Mouse (Mus musculus): ENCODE results near the gene Notch3. TPM values are rescaled to one million over a fixed set of nuclear protein-coding genes. Genes with fewer than 3 reads are reported as not detected.
"Not testable (repeated sequence)": the region's sequence is repeated elsewhere in the genome, so short reads cannot be mapped to it uniquely, and the experiment has no call there.

Gene Notch3
- polyA plus RNA-seq, 1 experiment: 7.2 TPM

- 3% methylated on average over 56 of the region's 56 CpGs for WGBS
- no peak for TF ChIP-seq CTCF (IDR thresholded peaks at IDR 0.05; ENCODE audit: control insufficient read depth, insufficient read depth, low read length)
- TF ChIP-seq POLR2A (IDR thresholded peaks at IDR 0.05; ENCODE audit: borderline replicate concordance, control insufficient read depth, low read depth, low read length): no peak; the same call in 1 of the 2 replicates
- Histone ChIP-seq H3K4me3 (replicated peaks; ENCODE audit: control insufficient read depth, low read depth, low read length) (peak overlapping the region; percentile 2), H3K27ac (ENCODE audit: control insufficient read depth, insufficient read depth, low read depth, low read length, poor library complexity) (no peak overlapping the region; the same call in 1 of the 2 replicates), H3K4me1 (ENCODE audit: control insufficient read depth, insufficient read depth, low read length) (0 out of 2 replicates have a peak, but pooled peaks cover 1% of the 10 kb centered on the region)
Observed at GRCm38 (mm10) chr17:32113523-32114421, 52.9 kb downstream of the Notch3 start.

DNA sequence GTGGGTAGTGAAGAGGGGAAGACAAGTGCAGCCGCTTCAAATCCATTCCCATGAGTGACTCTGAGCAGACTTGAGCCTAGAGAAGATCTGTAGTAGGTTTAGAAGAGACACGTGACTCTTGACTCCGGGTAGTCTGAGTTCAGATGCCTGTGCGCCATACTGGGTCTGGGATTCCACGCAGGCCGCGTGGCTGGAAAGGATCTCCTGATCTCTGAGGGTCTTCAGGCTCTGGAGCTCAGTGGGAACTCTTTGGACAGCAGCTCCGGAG lies 53.5 kb downstream of the Notch3 start:
- WGBS: 64% methylated on average over 8 of the region's 8 CpGs
- 0 out of 2 replicates have a peak, but pooled peaks cover 1% of the 10 kb centered on the region for H3K4me1 ChIP-seq (ENCODE audit: control insufficient read depth, insufficient read depth, low read length)
- H3K27ac ChIP-seq (ENCODE audit: control insufficient read depth, insufficient read depth, low read depth, low read length, poor library complexity): no peak overlapping the region; the same call in 1 of the 2 replicates
- TF ChIP-seq CTCF (IDR thresholded peaks at IDR 0.05; ENCODE audit: control insufficient read depth, insufficient read depth, low read length): no peak
- TF ChIP-seq POLR2A (IDR thresholded peaks at IDR 0.05; ENCODE audit: borderline replicate concordance, control insufficient read depth, low read depth, low read length): no peak
- no peak overlapping the region for H3K4me3 ChIP-seq (replicated peaks; ENCODE audit: control insufficient read depth, low read depth, low read length)

GRCm38 (mm10) chr17:32112434-32113254 lies 54.0 kb downstream of the Notch3 start:
- 74% methylated on average over 8 of the region's 8 CpGs for WGBS
- Histone ChIP-seq H3K4me1 (ENCODE audit: control insufficient read depth, insufficient read depth, low read length) (0 out of 2 replicates have a peak, but pooled peaks cover 1% of the 10 kb centered on the region), H3K27ac (ENCODE audit: control insufficient read depth, insufficient read depth, low read depth, low read length, poor library complexity) (no peak overlapping the region), H3K4me3 (replicated peaks; ENCODE audit: control insufficient read depth, low read depth, low read length) (no peak overlapping the region)
- TF ChIP-seq CTCF (IDR thresholded peaks at IDR 0.05; ENCODE audit: control insufficient read depth, insufficient read depth, low read length): no peak
- TF ChIP-seq POLR2A (IDR thresholded peaks at IDR 0.05; ENCODE audit: borderline replicate concordance, control insufficient read depth, low read depth, low read length): no peak

DNA sequence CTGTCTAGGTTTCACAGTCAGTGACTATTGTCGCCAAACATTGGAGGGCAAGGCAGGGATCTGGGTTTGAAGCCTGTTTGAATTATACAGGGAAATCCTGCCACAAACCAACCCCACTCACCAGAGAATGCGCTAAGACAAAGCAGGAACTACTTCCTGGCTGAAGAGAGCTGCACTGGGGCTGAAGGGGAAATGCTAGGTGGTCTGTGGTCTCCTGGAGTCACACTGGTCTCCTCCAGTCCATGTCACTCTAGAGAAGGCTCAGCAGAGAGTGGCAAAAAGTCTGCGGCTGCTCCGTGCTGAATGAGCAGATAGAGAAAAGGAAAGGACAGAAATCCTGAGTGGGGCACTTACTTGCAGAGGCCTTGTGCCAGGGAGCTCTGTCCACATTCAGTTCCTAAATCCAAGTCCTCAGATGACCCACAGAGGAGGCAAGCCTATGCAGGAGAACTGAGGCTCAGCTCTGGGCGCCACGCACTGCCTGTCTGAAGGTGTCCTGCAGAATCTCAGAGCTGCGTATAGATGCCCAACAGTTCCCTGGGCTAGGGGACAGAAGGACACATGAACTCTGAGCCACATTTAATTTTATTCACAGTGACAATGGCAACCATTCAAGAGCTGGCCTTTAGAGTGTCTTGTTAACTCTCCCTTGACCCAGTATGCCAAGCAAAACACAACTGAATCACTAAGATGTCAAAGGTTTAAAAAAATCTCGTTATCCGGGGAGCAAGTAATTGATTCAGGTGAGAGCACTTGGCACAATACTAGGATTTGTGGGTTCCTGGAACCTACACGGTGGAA lies 55.5 kb downstream of the Notch3 start:
- Histone ChIP-seq H3K27ac (ENCODE audit: control insufficient read depth, insufficient read depth, low read depth, low read length, poor library complexity) (no peak overlapping the region), H3K4me3 (replicated peaks; ENCODE audit: control insufficient read depth, low read depth, low read length) (no peak overlapping the region), H3K4me1 (ENCODE audit: control insufficient read depth, insufficient read depth, low read length) (0 out of 2 replicates have a peak, but pooled peaks cover 1% of the 10 kb centered on the region)
- TF ChIP-seq POLR2A (IDR thresholded peaks at IDR 0.05; ENCODE audit: borderline replicate concordance, control insufficient read depth, low read depth, low read length) (no peak), CTCF (IDR thresholded peaks at IDR 0.05; ENCODE audit: control insufficient read depth, insufficient read depth, low read length) (no peak)
- 52% methylated on average over 10 of the region's 10 CpGs for WGBS

- Histone ChIP-seq H3K4me1 (ENCODE audit: control insufficient read depth, insufficient read depth, low read length) (0 out of 2 replicates have a peak, but pooled peaks cover 1% of the 10 kb centered on the region), H3K27ac (ENCODE audit: control insufficient read depth, insufficient read depth, low read depth, low read length, poor library complexity) (no peak overlapping the region), H3K4me3 (replicated peaks; ENCODE audit: control insufficient read depth, low read depth, low read length) (no peak overlapping the region)
- no peak for TF ChIP-seq CTCF (IDR thresholded peaks at IDR 0.05; ENCODE audit: control insufficient read depth, insufficient read depth, low read length)
- no peak for TF ChIP-seq POLR2A (IDR thresholded peaks at IDR 0.05; ENCODE audit: borderline replicate concordance, control insufficient read depth, low read depth, low read length)
- WGBS: 56% methylated on average over 2 of the region's 2 CpGs
Observed at GRCm38 (mm10) chr17:32110424-32110823, 56.2 kb downstream of the Notch3 start.

DNA sequence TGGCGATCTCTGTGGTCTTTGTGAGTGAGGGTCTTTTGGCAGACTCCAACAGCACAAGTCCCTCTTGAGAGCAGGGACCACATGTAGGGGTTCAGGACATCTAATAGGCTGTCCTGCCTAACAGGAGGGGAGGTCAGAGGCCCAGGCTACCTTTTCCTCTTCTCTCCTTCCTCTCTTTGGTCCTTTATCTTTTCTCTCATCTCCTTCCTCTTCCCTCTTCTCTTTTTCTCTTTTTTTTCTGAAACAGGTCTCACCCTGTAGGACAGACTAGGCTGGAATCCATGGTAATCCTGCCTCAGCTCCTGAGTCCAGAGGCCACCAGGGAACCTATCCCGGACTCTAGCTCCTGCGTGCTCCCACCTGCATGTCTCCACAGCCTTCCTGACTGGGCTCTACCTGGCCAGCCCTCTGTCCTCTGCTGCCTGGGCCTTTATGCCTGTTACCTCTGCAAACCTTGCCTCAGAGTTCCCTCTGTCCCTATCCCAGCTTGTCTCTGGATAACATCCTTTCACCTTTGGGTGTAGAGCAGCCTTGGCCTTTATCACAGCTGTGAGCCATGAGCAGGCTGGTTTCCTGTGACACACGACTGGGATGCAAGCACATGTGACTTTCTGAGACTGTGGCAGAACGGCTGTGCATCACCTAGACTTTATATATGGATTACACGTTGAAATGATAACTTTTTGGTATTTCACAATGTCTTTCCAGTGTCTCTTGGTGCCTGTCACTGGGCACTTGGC lies 57.3 kb downstream of the Notch3 start:
- Histone ChIP-seq H3K27ac (ENCODE audit: control insufficient read depth, insufficient read depth, low read depth, low read length, poor library complexity) (no peak overlapping the region), H3K4me3 (replicated peaks; ENCODE audit: control insufficient read depth, low read depth, low read length) (no peak overlapping the region), H3K4me1 (ENCODE audit: control insufficient read depth, insufficient read depth, low read length) (peaks cover 1% of the 10 kb centered on the region; the same call in 1 of the 2 replicates)
- WGBS: 49% methylated on average over 6 of the region's 6 CpGs
- TF ChIP-seq POLR2A (IDR thresholded peaks at IDR 0.05; ENCODE audit: borderline replicate concordance, control insufficient read depth, low read depth, low read length) (no peak), CTCF (IDR thresholded peaks at IDR 0.05; ENCODE audit: control insufficient read depth, insufficient read depth, low read length) (no peak)

GRCm38 (mm10) chr17:32108320-32109011 lies 58.2 kb downstream of the Notch3 start:
- H3K27ac ChIP-seq (ENCODE audit: control insufficient read depth, insufficient read depth, low read depth, low read length, poor library complexity); H3K4me3 ChIP-seq (replicated peaks; ENCODE audit: control insufficient read depth, low read depth, low read length); H3K4me1 ChIP-seq (ENCODE audit: control insufficient read depth, insufficient read depth, low read length): not testable (repeated sequence)
- WGBS: 43% methylated on average over 5 of the region's 5 CpGs
